Mouse (Mus musculus): Measurements from ENCODE around the gene Gm19668. TPM values are rescaled to one million over a fixed set of nuclear protein-coding genes. Genes with fewer than 3 reads are reported as not detected.
"Not testable (repeated sequence)": the region's sequence is repeated elsewhere in the genome, so short reads cannot be mapped to it uniquely, and the experiment has no call there.

Gm19668 gene
- total and polyA plus RNA-seq, 2 experiments from 2014 or later = not detected

DNA sequence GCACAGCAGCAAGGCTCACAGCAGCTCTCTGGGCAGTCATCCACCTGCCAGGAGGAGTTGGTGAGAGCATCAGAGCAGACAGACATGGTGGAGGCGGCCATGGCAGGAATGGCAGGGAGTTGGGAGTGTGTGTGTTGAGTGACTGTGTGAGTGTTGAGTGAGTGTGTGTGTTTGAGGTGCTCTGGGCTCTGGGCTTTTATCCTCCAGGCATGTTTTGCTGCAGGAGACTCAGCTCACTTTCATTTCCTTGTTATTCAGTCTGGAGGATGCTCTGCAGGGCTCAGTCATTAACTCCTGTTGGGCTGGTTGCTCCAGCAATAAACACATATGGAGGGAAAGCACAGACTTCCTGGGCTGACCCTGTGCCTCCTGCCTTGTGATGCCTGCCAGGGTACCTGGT lies 22.1 kb downstream of the Gm19668 start, which contains the start of gene Gm7138:
Gm7138 (minus strand) TSS at position 101 of the 400 bp plus-strand sequence.
- not testable (repeated sequence) for H3K27me3 ChIP-seq (ENCODE audit: control insufficient read depth, insufficient read depth, low read length); DNase-seq (ENCODE audit: low spot score); ATAC-seq (ENCODE audit: insufficient read depth, low read depth); H3K9ac ChIP-seq (replicated peaks; ENCODE audit: low read depth, low read length); H3K27ac ChIP-seq (ENCODE audit: low read depth); H3K36me3 ChIP-seq (replicated peaks; ENCODE audit: control insufficient read depth, insufficient read depth, low read length); H3K4me1 ChIP-seq (ENCODE audit: control insufficient read depth, insufficient read depth); H3K9me3 ChIP-seq (replicated peaks; ENCODE audit: control insufficient read depth, low read length); H3K4me2 ChIP-seq (ENCODE audit: low read depth, low read length); H3K4me3 ChIP-seq (ENCODE audit: low read depth, low read length)
- 20% methylated on average over 1 of the region's 1 CpGs for WGBS

DNA sequence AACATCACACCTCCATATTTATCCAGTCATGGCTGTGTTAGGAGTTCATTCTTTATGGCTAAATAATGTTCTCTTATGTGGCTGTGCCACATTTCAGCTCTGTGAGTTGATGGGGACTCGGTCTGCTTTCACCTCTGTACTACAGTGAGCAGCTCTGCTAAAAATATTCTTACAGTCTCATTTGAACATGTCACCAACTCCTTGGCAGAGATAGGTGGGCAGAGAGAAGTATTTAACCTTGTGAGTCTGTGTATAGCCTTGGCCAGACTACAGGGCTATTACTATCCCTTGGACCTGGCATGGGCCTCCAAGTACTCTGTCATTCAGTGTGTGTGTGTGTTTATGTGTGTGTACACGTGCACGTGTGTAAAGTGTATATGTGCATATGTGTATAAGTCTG lies 26.8 kb downstream of the Gm19668 start:
- peak; percentile 81 for ATAC-seq (ENCODE audit: insufficient read depth, low read depth)
- H3K27ac ChIP-seq (ENCODE audit: low read depth); H3K27me3 ChIP-seq (ENCODE audit: control insufficient read depth, insufficient read depth, low read length); H3K9me3 ChIP-seq (replicated peaks; ENCODE audit: control insufficient read depth, low read length); H3K36me3 ChIP-seq (replicated peaks; ENCODE audit: control insufficient read depth, insufficient read depth, low read length); H3K4me3 ChIP-seq (ENCODE audit: low read depth, low read length); H3K4me2 ChIP-seq (ENCODE audit: low read depth, low read length); H3K4me1 ChIP-seq (ENCODE audit: control insufficient read depth, insufficient read depth); DNase-seq (ENCODE audit: low spot score); H3K9ac ChIP-seq (replicated peaks; ENCODE audit: low read depth, low read length): not testable (repeated sequence)
- WGBS = no CpG with 5 or more reads among the region's 3 CpGs

DNA sequence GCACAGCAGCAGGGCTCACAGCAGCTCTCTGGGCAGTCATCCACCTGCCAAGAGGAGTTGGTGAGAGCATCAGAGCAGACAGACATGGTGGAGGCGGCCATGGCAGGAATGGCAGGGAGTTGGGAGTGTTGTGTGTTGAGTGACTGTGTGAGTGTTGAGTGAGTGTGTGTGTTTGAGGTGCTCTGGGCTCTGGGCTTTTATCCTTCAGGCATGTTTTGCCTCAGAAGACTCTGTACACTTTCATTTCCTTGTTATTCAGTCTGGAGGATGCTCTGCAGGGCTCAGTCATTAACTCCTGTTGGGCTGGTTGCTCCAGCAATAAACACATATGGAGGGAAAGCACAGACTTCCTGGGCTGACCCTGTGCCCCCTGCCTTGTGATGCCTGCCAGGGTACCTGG lies 27.7 kb downstream of the Gm19668 start, which contains the start of gene Gm3238:
Gm3238 (minus strand) TSS at position 101 of the 400 bp plus-strand sequence.
- not testable (repeated sequence) for H3K9me3 ChIP-seq (replicated peaks; ENCODE audit: control insufficient read depth, low read length); DNase-seq (ENCODE audit: low spot score); H3K27me3 ChIP-seq (ENCODE audit: control insufficient read depth, insufficient read depth, low read length); H3K27ac ChIP-seq (ENCODE audit: low read depth); H3K4me1 ChIP-seq (ENCODE audit: control insufficient read depth, insufficient read depth); H3K36me3 ChIP-seq (replicated peaks; ENCODE audit: control insufficient read depth, insufficient read depth, low read length); ATAC-seq (ENCODE audit: insufficient read depth, low read depth); H3K4me2 ChIP-seq (ENCODE audit: low read depth, low read length); H3K4me3 ChIP-seq (ENCODE audit: low read depth, low read length); H3K9ac ChIP-seq (replicated peaks; ENCODE audit: low read depth, low read length)
- WGBS = no CpG with 5 or more reads among the region's 1 CpGs

DNA sequence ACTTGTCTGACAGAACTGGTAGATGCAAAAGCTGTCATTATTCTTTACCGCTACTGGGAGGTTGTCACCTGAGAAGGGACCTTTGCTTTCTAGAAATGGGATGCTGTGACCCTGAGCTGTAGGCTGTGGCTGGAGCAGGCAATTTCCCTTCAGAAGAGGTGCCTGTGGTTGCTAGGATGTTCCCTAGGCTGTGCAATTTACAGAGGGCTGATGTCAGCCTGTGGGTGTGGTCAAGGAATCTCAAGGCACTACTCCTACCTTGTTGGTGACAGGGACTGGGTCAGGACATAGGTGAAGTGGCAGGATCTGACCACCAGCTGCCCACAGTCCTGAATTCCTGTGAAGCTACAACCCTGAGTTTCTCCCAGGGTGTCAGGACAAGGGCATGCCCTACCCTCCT lies 29.2 kb downstream of the Gm19668 start:
- no peak overlapping the region for H3K4me2 ChIP-seq (ENCODE audit: low read depth, low read length)
- H3K27ac ChIP-seq (ENCODE audit: low read depth) = no peak overlapping the region
- TF ChIP-seq CTCF (IDR thresholded peaks at IDR 0.05; ENCODE audit: low read depth) (no peak), EP300 (IDR thresholded peaks at IDR 0.05; ENCODE audit: low read depth) (no peak)
- no peaks in the 10 kb centered on the region for H3K4me1 ChIP-seq (ENCODE audit: control insufficient read depth, insufficient read depth)
- no peaks in the 10 kb centered on the region for H3K36me3 ChIP-seq (replicated peaks; ENCODE audit: control insufficient read depth, insufficient read depth, low read length)
- ATAC-seq (ENCODE audit: insufficient read depth, low read depth) (no peak), DNase-seq (ENCODE audit: low spot score) (no peak)
- H3K27me3 ChIP-seq (ENCODE audit: control insufficient read depth, insufficient read depth, low read length) = no peaks in the 10 kb centered on the region
- 64% methylated on average over 1 of the region's 1 CpGs for WGBS
- H3K9ac ChIP-seq (replicated peaks; ENCODE audit: low read depth, low read length) = no peak overlapping the region
- no peak overlapping the region for H3K4me3 ChIP-seq (ENCODE audit: low read depth, low read length)
- H3K9me3 ChIP-seq (replicated peaks; ENCODE audit: control insufficient read depth, low read length) = no peaks in the 10 kb centered on the region

DNA sequence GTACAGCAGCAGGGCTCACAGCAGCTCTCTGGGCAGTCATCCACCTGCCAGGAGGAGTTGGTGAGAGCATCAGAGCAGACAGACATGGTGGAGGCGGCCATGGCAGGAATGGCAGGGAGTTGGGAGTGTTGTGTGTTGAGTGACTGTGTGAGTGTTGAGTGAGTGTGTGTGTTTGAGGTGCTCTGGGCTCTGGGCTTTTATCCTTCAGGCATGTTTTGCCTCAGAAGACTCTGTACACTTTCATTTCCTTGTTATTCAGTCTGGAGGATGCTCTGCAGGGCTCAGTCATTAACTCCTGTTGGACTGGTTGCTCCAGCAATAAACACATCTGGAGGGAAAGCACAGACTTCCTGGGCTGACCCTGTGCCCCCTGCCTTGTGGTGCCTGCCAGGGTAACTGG lies 39.4 kb downstream of the Gm19668 start, which contains the start of gene Gm3233:
Gm3233 (minus strand) TSS at position 101 of the 400 bp plus-strand sequence.
- H3K27me3 ChIP-seq (ENCODE audit: control insufficient read depth, insufficient read depth, low read length); H3K9me3 ChIP-seq (replicated peaks; ENCODE audit: control insufficient read depth, low read length); H3K4me2 ChIP-seq (ENCODE audit: low read depth, low read length); H3K4me1 ChIP-seq (ENCODE audit: control insufficient read depth, insufficient read depth); ATAC-seq (ENCODE audit: insufficient read depth, low read depth); H3K36me3 ChIP-seq (replicated peaks; ENCODE audit: control insufficient read depth, insufficient read depth, low read length); DNase-seq (ENCODE audit: low spot score); H3K4me3 ChIP-seq (ENCODE audit: low read depth, low read length); H3K27ac ChIP-seq (ENCODE audit: low read depth); H3K9ac ChIP-seq (replicated peaks; ENCODE audit: low read depth, low read length): not testable (repeated sequence)
- no CpG with 5 or more reads among the region's 1 CpGs for WGBS

DNA sequence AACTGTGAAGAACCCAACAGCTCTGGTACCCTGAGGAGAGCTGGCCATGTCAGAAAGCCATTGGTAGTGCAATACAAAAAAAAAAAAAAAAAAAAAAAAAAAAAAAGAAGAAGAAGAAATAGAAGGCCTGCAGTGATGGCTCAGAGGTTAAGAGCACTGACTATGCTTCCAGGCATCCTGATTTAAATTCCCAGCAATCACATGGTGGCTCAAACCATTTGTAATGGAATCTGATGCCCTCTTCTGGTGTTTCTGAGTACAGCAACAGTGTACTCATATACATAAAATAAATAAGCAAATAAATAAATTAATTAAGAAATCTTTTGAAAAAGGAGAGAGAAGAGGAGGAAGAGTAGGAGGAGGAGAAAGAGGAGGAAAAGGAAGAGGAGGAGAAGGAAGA lies 45.5 kb downstream of the Gm19668 start:
- no peak overlapping the region for H3K27ac ChIP-seq (ENCODE audit: low read depth)
- H3K36me3 ChIP-seq (replicated peaks; ENCODE audit: control insufficient read depth, insufficient read depth, low read length) = no peaks in the 10 kb centered on the region
- no peak overlapping the region for H3K9ac ChIP-seq (replicated peaks; ENCODE audit: low read depth, low read length)
- no peaks in the 10 kb centered on the region for H3K27me3 ChIP-seq (ENCODE audit: control insufficient read depth, insufficient read depth, low read length)
- no peak overlapping the region for H3K4me3 ChIP-seq (ENCODE audit: low read depth, low read length)
- H3K4me2 ChIP-seq (ENCODE audit: low read depth, low read length) = no peak overlapping the region
- DNase-seq (ENCODE audit: low spot score) = no peak
- no peaks in the 10 kb centered on the region for H3K4me1 ChIP-seq (ENCODE audit: control insufficient read depth, insufficient read depth)
- no peak for ATAC-seq (ENCODE audit: insufficient read depth, low read depth)
- TF ChIP-seq CTCF (IDR thresholded peaks at IDR 0.05; ENCODE audit: low read depth) = no peak
- TF ChIP-seq EP300 (IDR thresholded peaks at IDR 0.05; ENCODE audit: low read depth) = no peak
- H3K9me3 ChIP-seq (replicated peaks; ENCODE audit: control insufficient read depth, low read length) = no peaks in the 10 kb centered on the region

DNA sequence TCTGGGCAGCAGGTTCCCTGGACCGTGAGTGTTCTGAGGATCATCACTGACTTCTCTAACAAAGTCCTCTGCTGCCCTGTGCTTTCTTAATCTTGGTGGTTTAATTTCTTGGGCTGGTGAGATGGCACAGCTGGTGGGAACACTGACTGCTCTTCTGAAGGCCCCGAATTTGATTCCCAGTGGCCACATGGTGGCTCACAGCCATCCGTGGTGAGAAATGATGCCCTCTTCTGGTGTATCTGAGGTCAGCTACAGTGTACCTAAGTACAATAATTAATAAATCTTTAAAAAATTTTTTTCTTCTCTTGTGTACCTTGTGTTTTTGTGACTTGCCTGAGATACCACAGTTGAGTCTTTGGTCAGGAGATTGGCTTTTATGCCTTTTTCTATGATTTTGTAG lies 46.6 kb downstream of the Gm19668 start:
- H3K9me3 ChIP-seq (replicated peaks; ENCODE audit: control insufficient read depth, low read length); DNase-seq (ENCODE audit: low spot score); ATAC-seq (ENCODE audit: insufficient read depth, low read depth); H3K4me3 ChIP-seq (ENCODE audit: low read depth, low read length); H3K4me1 ChIP-seq (ENCODE audit: control insufficient read depth, insufficient read depth); H3K9ac ChIP-seq (replicated peaks; ENCODE audit: low read depth, low read length); H3K27ac ChIP-seq (ENCODE audit: low read depth); H3K4me2 ChIP-seq (ENCODE audit: low read depth, low read length); H3K36me3 ChIP-seq (replicated peaks; ENCODE audit: control insufficient read depth, insufficient read depth, low read length); H3K27me3 ChIP-seq (ENCODE audit: control insufficient read depth, insufficient read depth, low read length): not testable (repeated sequence)
- 65% methylated on average over 3 of the region's 3 CpGs for WGBS

DNA sequence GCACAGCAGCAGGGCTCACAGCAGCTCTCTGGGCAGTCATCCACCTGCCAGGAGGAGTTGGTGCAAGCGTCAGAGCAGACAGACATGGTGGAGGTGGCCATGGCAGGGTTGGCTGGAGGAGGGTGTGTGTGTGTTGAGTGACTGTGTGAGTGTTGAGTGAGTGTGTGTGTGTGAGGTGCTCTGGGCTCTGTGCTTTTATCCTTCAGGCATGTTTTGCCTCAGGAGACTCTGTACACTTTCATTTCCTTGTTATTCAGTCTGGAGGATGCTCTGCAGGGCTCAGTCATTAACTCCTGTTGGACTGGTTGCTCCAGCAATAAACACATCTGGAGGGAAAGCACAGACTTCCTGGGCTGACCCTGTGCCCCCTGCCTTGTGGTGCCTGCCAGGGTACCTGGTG lies 47.7 kb downstream of the Gm19668 start, which contains the start of gene Gm9736:
Gm9736 (minus strand) TSS at position 101 of the 400 bp plus-strand sequence.
- not testable (repeated sequence) for H3K4me3 ChIP-seq (ENCODE audit: low read depth, low read length); DNase-seq (ENCODE audit: low spot score); H3K36me3 ChIP-seq (replicated peaks; ENCODE audit: control insufficient read depth, insufficient read depth, low read length); H3K27me3 ChIP-seq (ENCODE audit: control insufficient read depth, insufficient read depth, low read length); ATAC-seq (ENCODE audit: insufficient read depth, low read depth); H3K9me3 ChIP-seq (replicated peaks; ENCODE audit: control insufficient read depth, low read length); H3K4me2 ChIP-seq (ENCODE audit: low read depth, low read length); H3K9ac ChIP-seq (replicated peaks; ENCODE audit: low read depth, low read length); H3K27ac ChIP-seq (ENCODE audit: low read depth); H3K4me1 ChIP-seq (ENCODE audit: control insufficient read depth, insufficient read depth)
- WGBS = 13% methylated on average over 1 of the region's 1 CpGs

DNA sequence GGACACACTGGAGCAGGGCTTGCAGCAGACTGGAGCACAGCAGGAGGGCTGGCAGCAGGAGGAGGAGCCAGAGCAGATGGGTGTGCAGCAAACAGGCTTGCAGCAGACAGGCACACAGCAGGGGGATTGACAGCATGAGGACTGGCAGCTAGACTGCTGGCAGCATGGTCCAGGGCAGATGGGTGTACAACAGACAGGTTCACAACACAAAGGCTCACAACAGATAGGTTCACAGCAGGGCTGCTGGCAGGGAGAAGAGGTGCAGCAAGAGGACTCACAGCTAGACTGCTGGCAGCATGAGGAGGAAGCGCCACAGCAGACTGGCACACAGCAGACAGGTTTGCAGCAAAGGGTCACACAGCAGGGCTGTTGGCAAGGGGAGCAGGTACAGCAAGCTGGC lies 48.2 kb downstream of the Gm19668 start:
- H3K4me2 ChIP-seq (ENCODE audit: low read depth, low read length); H3K27ac ChIP-seq (ENCODE audit: low read depth); H3K9me3 ChIP-seq (replicated peaks; ENCODE audit: control insufficient read depth, low read length); H3K4me1 ChIP-seq (ENCODE audit: control insufficient read depth, insufficient read depth); H3K4me3 ChIP-seq (ENCODE audit: low read depth, low read length); DNase-seq (ENCODE audit: low spot score); ATAC-seq (ENCODE audit: insufficient read depth, low read depth); H3K36me3 ChIP-seq (replicated peaks; ENCODE audit: control insufficient read depth, insufficient read depth, low read length); H3K27me3 ChIP-seq (ENCODE audit: control insufficient read depth, insufficient read depth, low read length); H3K9ac ChIP-seq (replicated peaks; ENCODE audit: low read depth, low read length): not testable (repeated sequence)
- WGBS = 53% methylated on average over 1 of the region's 1 CpGs
